Mouse (Mus musculus) macrophage (primary cell): ENCODE data around the gene Vmn2r34. TPM values are rescaled to one million over a fixed set of nuclear protein-coding genes. Genes with fewer than 3 reads are reported as not detected.
"Not testable (repeated sequence)": the region's sequence is repeated elsewhere in the genome, so short reads cannot be mapped to it uniquely, and the experiment has no call there.

Experiments
- H3K27ac ChIP-seq: fragments of 350-480 bp; formaldehyde crosslinking; 2 replicates; pipeline ENCODE4 v1.9.0; 2021
- H3K36me3 ChIP-seq: fragments of 350-480 bp; formaldehyde crosslinking; 2 replicates; pipeline ENCODE4 v1.9.0; 2021; ENCODE audit errors: inconsistent target
- H3K4me3 ChIP-seq: fragments of 350-480 bp; formaldehyde crosslinking; 2 replicates; pipeline ENCODE4 v1.9.0; 2021; ENCODE audit errors: inconsistent target
- H3K79me2 ChIP-seq: fragments of 350-480 bp; formaldehyde crosslinking; 2 replicates; pipeline ENCODE4 v1.9.0; 2021; ENCODE audit errors: inconsistent target
- WGBS: methylation state at CpG from one replicate; pipeline ENCODE4 v1.1.7; 2026; ENCODE audit warnings: inconsistent platforms; ENCODE audit not compliant: missing documents; 5-methylcytosine and 5-hydroxymethylcytosine counted together
- polyA plus RNA-seq: library from polyadenylated mRNA; stranded (reverse); fragments of 250-400 nt; gene quantifications from 3 replicates; pipeline ENCODE4 v1.2.4, GENCODE M21; 2018; ENCODE audit warnings: inconsistent platforms
- total RNA-seq, 78 experiments: library from RNA; depleted of rRNA; stranded (reverse); fragments of 250-400 nt; gene quantifications; 1 replicate in 9 of 78; 2 replicates in 24 of 78; 3 replicates in 43 of 78; 4 replicates in 2 of 78; pipeline ENCODE4 v1.2.4; 2018; ENCODE audit warnings: inconsistent platforms in 56 of 78

Gene Vmn2r34
- total RNA-seq (2018; cell fraction: chromatin; rRNA removed), result not detected
- not detected for total RNA-seq (2018; cell fraction: cytosol; rRNA removed)
- total RNA-seq (2018; cell fraction: nucleus; rRNA removed), result not detected
- not detected in 3 replicates for polyA plus RNA-seq

DNA sequence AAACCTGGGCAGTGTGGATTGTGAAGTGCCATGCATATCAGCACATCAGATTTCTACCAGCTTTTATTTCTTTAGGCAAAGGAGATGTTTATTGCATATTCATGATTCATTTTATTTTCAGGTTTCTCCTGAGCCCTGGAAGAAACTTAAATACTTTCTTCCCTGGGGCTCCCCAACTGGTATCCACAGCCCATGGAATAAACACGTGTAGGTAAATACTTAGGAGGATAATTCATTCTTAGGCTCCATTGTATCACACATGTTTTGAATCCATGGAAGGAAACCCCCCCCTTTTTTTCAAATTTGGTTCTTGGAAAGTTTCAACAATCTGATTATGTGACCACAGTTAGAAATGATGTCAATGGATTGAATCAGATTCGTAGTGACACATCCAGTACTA, at the start of gene Vmn2r34:
TSS of gene Vmn2r34 (minus strand) at position 101 of the 400 bp plus-strand sequence.
- not testable (repeated sequence) for H3K79me2 ChIP-seq, H3K36me3 ChIP-seq, H3K4me3 ChIP-seq, H3K27ac ChIP-seq
- WGBS, result no CpG with 5 or more reads among the region's 2 CpGs

DNA sequence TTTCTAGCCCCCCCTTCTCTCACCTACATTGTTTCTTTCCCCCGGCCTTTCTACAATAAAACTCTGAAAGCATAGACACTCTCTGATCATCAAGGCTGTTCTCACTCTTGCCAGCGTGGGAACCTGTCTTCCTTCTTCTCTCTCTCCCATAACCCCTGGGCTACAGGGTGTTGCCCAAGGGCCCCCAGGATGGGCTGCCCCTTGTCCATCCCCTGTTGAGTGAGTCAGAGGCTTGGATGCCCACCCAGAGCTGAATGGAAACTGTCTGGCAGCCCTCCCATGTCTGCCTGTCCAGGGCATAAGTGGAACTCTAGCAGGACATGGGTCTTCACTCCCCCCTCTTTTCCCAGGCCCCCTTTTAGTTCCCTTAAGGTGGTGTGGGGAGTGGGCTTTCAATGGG, 15.3 kb downstream of the Vmn2r34 start:
- WGBS, result 78% methylated on average over 1 of the region's 2 CpGs
- not testable (repeated sequence) for H3K36me3 ChIP-seq, H3K4me3 ChIP-seq, H3K27ac ChIP-seq, H3K79me2 ChIP-seq

Other genes starting within 250 kb of the Vmn2r34 start
- gene Vmn2r32, start 209.5 kb downstream of the Vmn2r34 start, polyA plus RNA-seq, result not detected in 3 replicates
- gene Vmn2r33, start 122.7 kb downstream of the Vmn2r34 start, polyA plus RNA-seq, result not detected in 3 replicates
- not detected in 3 replicates for gene Vmn2r35, start 130.4 kb upstream of the Vmn2r34 start, polyA plus RNA-seq
- gene Vmn2r36, start 213.0 kb upstream of the Vmn2r34 start, polyA plus RNA-seq, result not detected in 3 replicates